Mouse (Mus musculus) bone marrow, adult 2 months (tissue): ENCODE data around the gene Gjc3.

Source experiments
- CTCF ChIP-seq: fragments of 200-500 bp; IDR thresholded peaks from 2 replicates; pipeline ENCODE4 v1.5.1; 2011; ENCODE audit warnings: low read length, control low read depth; ENCODE audit not compliant: control insufficient read depth, insufficient read depth
- POLR2A ChIP-seq: fragments of 200-500 bp; IDR thresholded peaks from 2 replicates; pipeline ENCODE4 v1.6.1; 2011; ENCODE audit warnings: low read depth, mild to moderate bottlenecking, control low read depth, low read length, borderline replicate concordance; ENCODE audit not compliant: control insufficient read depth

- no peak for TF ChIP-seq POLR2A
- TF ChIP-seq CTCF, result no peak
These were observed 41.4 kb downstream of the Gjc3 start, which contains the start of gene Cyp3a13 for GRCm38 (mm10) chr5:137921532-137921931.
